Mouse (Mus musculus) forebrain, embryonic 13.5 days (tissue): ENCODE data around the gene AC109138.7. TPM values are rescaled to one million over a fixed set of nuclear protein-coding genes. Genes with fewer than 3 reads are reported as not detected.
A peak's percentile ranks its signal among the peaks of the same experiment; 100 is the strongest.

Source experiments
- ATAC-seq: fragments of 200-750 bp; cut with Nextera tagmentation; 2 replicates; pipeline ENCODE4 v1.8.0; 2017
- H3K27ac ChIP-seq: fragments of 300-500 bp; sonication (generic); 2 replicates; pipeline ENCODE4 v1.5.1; 2015; ENCODE audit warnings: inconsistent platforms, mild to moderate bottlenecking, moderate library complexity
- H3K27me3 ChIP-seq: fragments of 300-500 bp; sonication (generic); 2 replicates; pipeline ENCODE4 v1.6.1; 2015; ENCODE audit warnings: mild to moderate bottlenecking, inconsistent platforms
- H3K36me3 ChIP-seq: fragments of 300-500 bp; sonication (generic); 2 replicates; pipeline ENCODE4 v1.6.1; 2015; ENCODE audit warnings: mild to moderate bottlenecking, inconsistent platforms; ENCODE audit not compliant: poor library complexity, severe bottlenecking
- H3K4me1 ChIP-seq: fragments of 300-500 bp; sonication (generic); 2 replicates; pipeline ENCODE4 v1.6.1; 2015; ENCODE audit warnings: inconsistent platforms
- H3K4me2 ChIP-seq: fragments of 300-500 bp; sonication (generic); 2 replicates; pipeline ENCODE4 v1.6.1; 2015; ENCODE audit warnings: inconsistent platforms, mild to moderate bottlenecking, moderate library complexity
- H3K4me3 ChIP-seq: fragments of 300-500 bp; sonication (generic); 2 replicates; pipeline ENCODE4 v1.5.1; 2015; ENCODE audit warnings: mild to moderate bottlenecking, inconsistent platforms
- H3K9ac ChIP-seq: fragments of 300-500 bp; sonication (generic); 2 replicates; pipeline ENCODE4 v1.6.1; 2015; ENCODE audit warnings: mild to moderate bottlenecking, inconsistent platforms
- H3K9me3 ChIP-seq: fragments of 300-500 bp; sonication (generic); replicated peaks from 2 replicates; pipeline ENCODE4 v1.6.1; 2016; ENCODE audit warnings: inconsistent platforms
- WGBS: fragments of 180-500 bp; shearing (Covaris S2); methylation state at CpG from one replicate; pipeline ENCODE4 v1.1.7; 2015; 5-methylcytosine and 5-hydroxymethylcytosine counted together
- polyA plus RNA-seq: library from polyadenylated mRNA; unstranded; fragments of >200 nt; fragmentation: Nextera tagmentation; extraction: Ambion mirVana; gene quantifications from 2 replicates; pipeline ENCODE4 v1.2.1, GENCODE M21; 2015

AC109138.7 gene
- not detected in 2 replicates for polyA plus RNA-seq

GRCm38 (mm10) chr19:4214071-4214770 is at the start of gene AC109138.7, which contains the start of gene Clcf1:
TSS of gene AC109138.7 (plus strand) at chr19:4214357.
TSS of gene Clcf1 (plus strand) at chr19:4214238.
- Histone ChIP-seq H3K9me3 (no peaks in the 10 kb centered on the region), H3K4me2 (peak within 1 kb of the TSS; percentile 99), H3K27me3 (peaks cover 62% of the 10 kb centered on the region), H3K4me1 (peaks cover 43% of the 10 kb centered on the region), H3K27ac (no peak within 1 kb of the TSS), H3K36me3 (no peaks in the 10 kb centered on the region), H3K9ac (peak within 1 kb of the TSS; percentile 77), H3K4me3 (peak within 1 kb of the TSS; percentile 59)
- WGBS: under 1% methylated on average over 44 of the region's 49 CpGs
- peak; percentile 60; the same call in 1 of the 2 replicates for ATAC-seq

GRCm38 (mm10) chr19:4164721-4165120 is 49.4 kb upstream of the AC109138.7 start:
- Histone ChIP-seq H3K36me3 (peaks cover 21% of the 10 kb centered on the region), H3K27ac (no peak overlapping the region), H3K9ac (no peak overlapping the region), H3K4me2 (no peak overlapping the region), H3K9me3 (no peaks in the 10 kb centered on the region), H3K4me3 (no peak overlapping the region), H3K27me3 (no peaks in the 10 kb centered on the region), H3K4me1 (peaks cover 16% of the 10 kb centered on the region)
- WGBS: 81% methylated on average over 2 of the region's 2 CpGs
- ATAC-seq: no peak

- H3K27ac ChIP-seq: no peak overlapping the region
- peaks cover 23% of the 10 kb centered on the region for H3K4me1 ChIP-seq
- peaks cover 1% of the 10 kb centered on the region; the same call in 1 of the 2 replicates for H3K36me3 ChIP-seq
- H3K9me3 ChIP-seq: no peaks in the 10 kb centered on the region
- WGBS: 83% methylated on average over 9 of the region's 9 CpGs
- no peaks in the 10 kb centered on the region for H3K27me3 ChIP-seq
- 0 out of 2 replicates have a peak overlapping the region, but pooled peaks have one; percentile 5 for H3K9ac ChIP-seq
- H3K4me3 ChIP-seq: no peak overlapping the region
- ATAC-seq: no peak
- no peak overlapping the region for H3K4me2 ChIP-seq
These were observed 47.3 kb upstream of the AC109138.7 start for GRCm38 (mm10) chr19:4166678-4167476.

- peaks cover 10% of the 10 kb centered on the region for H3K4me1 ChIP-seq
- H3K27me3 ChIP-seq: no peaks in the 10 kb centered on the region
- no peaks in the 10 kb centered on the region for H3K36me3 ChIP-seq
- no peaks in the 10 kb centered on the region for H3K9me3 ChIP-seq
- under 1% methylated on average over 43 of the region's 43 CpGs for WGBS
- peak overlapping the region; percentile 83 for H3K9ac ChIP-seq
- peak overlapping the region; percentile 88 for H3K27ac ChIP-seq
- H3K4me2 ChIP-seq: peak overlapping the region; percentile 84
- ATAC-seq: peak; percentile 97
- H3K4me3 ChIP-seq: peak overlapping the region; percentile 44
These were observed 44.8 kb upstream of the AC109138.7 start for GRCm38 (mm10) chr19:4169378-4169784.

- Histone ChIP-seq H3K4me1 (peaks cover 10% of the 10 kb centered on the region), H3K27ac (peak overlapping the region; percentile 88), H3K36me3 (no peaks in the 10 kb centered on the region), H3K4me2 (peak overlapping the region; percentile 84), H3K27me3 (0 out of 2 replicates have a peak, but pooled peaks cover 3% of the 10 kb centered on the region), H3K4me3 (peak overlapping the region; percentile 44), H3K9me3 (no peaks in the 10 kb centered on the region), H3K9ac (peak overlapping the region; percentile 83)
- WGBS: 7% methylated on average over 26 of the region's 27 CpGs
- peak; percentile 42 for ATAC-seq
These were observed 44.3 kb upstream of the AC109138.7 start for GRCm38 (mm10) chr19:4169810-4170209.

- peaks cover 19% of the 10 kb centered on the region for H3K4me1 ChIP-seq
- H3K9ac ChIP-seq: 0 out of 2 replicates have a peak overlapping the region, but pooled peaks have one; percentile 31
- no peak overlapping the region for H3K4me3 ChIP-seq
- no peak overlapping the region for H3K27ac ChIP-seq
- no peak overlapping the region for H3K4me2 ChIP-seq
- 89% methylated on average over 10 of the region's 10 CpGs for WGBS
- ATAC-seq: no peak
- 0 out of 2 replicates have a peak, but pooled peaks cover 4% of the 10 kb centered on the region for H3K27me3 ChIP-seq
- H3K36me3 ChIP-seq: no peaks in the 10 kb centered on the region
- H3K9me3 ChIP-seq: no peaks in the 10 kb centered on the region
These were observed 43.3 kb upstream of the AC109138.7 start for GRCm38 (mm10) chr19:4170723-4171392.

- Histone ChIP-seq H3K4me3 (no peak overlapping the region), H3K4me2 (no peak overlapping the region), H3K9me3 (no peaks in the 10 kb centered on the region), H3K27me3 (0 out of 2 replicates have a peak, but pooled peaks cover 7% of the 10 kb centered on the region), H3K4me1 (peaks cover 22% of the 10 kb centered on the region), H3K9ac (peak overlapping the region; percentile 31; the same call in 1 of the 2 replicates), H3K27ac (no peak overlapping the region), H3K36me3 (no peaks in the 10 kb centered on the region)
- 75% methylated on average over 13 of the region's 13 CpGs for WGBS
- no peak for ATAC-seq
These were observed 42.5 kb upstream of the AC109138.7 start for GRCm38 (mm10) chr19:4171393-4172290.

GRCm38 (mm10) chr19:4172925-4173324 is 41.2 kb upstream of the AC109138.7 start:
- H3K27me3 ChIP-seq: 0 out of 2 replicates have a peak, but pooled peaks cover 7% of the 10 kb centered on the region
- H3K9ac ChIP-seq: peak overlapping the region; percentile 2; the same call in 1 of the 2 replicates
- H3K4me1 ChIP-seq: peaks cover 22% of the 10 kb centered on the region
- no peaks in the 10 kb centered on the region for H3K36me3 ChIP-seq
- H3K27ac ChIP-seq: no peak overlapping the region
- ATAC-seq: no peak
- 56% methylated on average over 11 of the region's 11 CpGs for WGBS
- no peak overlapping the region for H3K4me3 ChIP-seq
- no peak overlapping the region for H3K4me2 ChIP-seq
- H3K9me3 ChIP-seq: no peaks in the 10 kb centered on the region

GRCm38 (mm10) chr19:4175368-4175947 is 38.7 kb upstream of the AC109138.7 start, which contains the start of gene Carns1:
TSS of gene Carns1 (minus strand) at chr19:4175479.
- H3K4me2 ChIP-seq: peak within 1 kb of the TSS; percentile 36
- H3K4me3 ChIP-seq: no peak within 1 kb of the TSS
- H3K27me3 ChIP-seq: 0 out of 2 replicates have a peak, but pooled peaks cover 7% of the 10 kb centered on the region
- H3K9me3 ChIP-seq: no peaks in the 10 kb centered on the region
- H3K4me1 ChIP-seq: peaks cover 11% of the 10 kb centered on the region
- 1% methylated on average over 11 of the region's 11 CpGs for WGBS
- no peaks in the 10 kb centered on the region for H3K36me3 ChIP-seq
- H3K27ac ChIP-seq: no peak within 1 kb of the TSS
- no peak for ATAC-seq
- H3K9ac ChIP-seq: peak within 1 kb of the TSS; percentile 55

- Histone ChIP-seq H3K9me3 (no peaks in the 10 kb centered on the region), H3K4me2 (no peak overlapping the region), H3K4me1 (peaks cover 14% of the 10 kb centered on the region), H3K9ac (no peak overlapping the region), H3K27me3 (0 out of 2 replicates have a peak, but pooled peaks cover 4% of the 10 kb centered on the region), H3K27ac (no peak overlapping the region), H3K4me3 (no peak overlapping the region), H3K36me3 (no peaks in the 10 kb centered on the region)
- 87% methylated on average over 7 of the region's 7 CpGs for whole genome bisulfite sequencing
- ATAC-seq: no peak
These were observed 33.7 kb upstream of the AC109138.7 start for GRCm38 (mm10) chr19:4180411-4180810.
